Mouse (Mus musculus) heart, postnatal 10 days (tissue): ENCODE measurements around the gene Rmi2. TPM values are rescaled to one million over a fixed set of nuclear protein-coding genes. Genes with fewer than 3 reads are reported as not detected.
"Not testable (repeated sequence)": the region's sequence is repeated elsewhere in the genome, so short reads cannot be mapped to it uniquely, and the experiment has no call there.

Experiments used
- DNase-seq, 2 experiments: peaks; one replicate each; pipeline ENCODE4 v3.0.0; 2021
- intact Hi-C: fragments of 180-260 bp; cut with DNase I; formaldehyde crosslinking; loops from one replicate; pipeline ENCODE4 v1.15.1; 2025
- total RNA-seq, 2 experiments: library from RNA; stranded (reverse); gene quantifications; 2 replicates each; pipeline ENCODE4 v1.2.3; 2021

Gene Rmi2
- total RNA-seq, 2 experiments from 2014 or later: 2.0 TPM

GRCm38 (mm10) chr16:10824536-10824935 is 10.3 kb upstream of the Rmi2 start:
- DNase-seq: no peak
- intact Hi-C loops: no loop called here

GRCm38 (mm10) chr16:10825840-10826239 is 9.0 kb upstream of the Rmi2 start:
- intact Hi-C loops: no loop called here
- DNase-seq: no peak

GRCm38 (mm10) chr16:10827269-10827668 is 7.6 kb upstream of the Rmi2 start:
- intact Hi-C loops: no loop called here
- DNase-seq: no peak

- intact Hi-C loops: no loop called here
- DNase-seq: no peak
Measured at GRCm38 (mm10) chr16:10827766-10828460, 6.9 kb upstream of the Rmi2 start.

GRCm38 (mm10) chr16:10828461-10828805 is 6.4 kb upstream of the Rmi2 start:
- no peak for DNase-seq
- intact Hi-C loops: no loop called here

GRCm38 (mm10) chr16:10834542-10834910 is 333 bp upstream of the Rmi2 start:
- DNase-seq: no peak
- intact Hi-C loops: no loop called here

- intact Hi-C loops: no loop called here
- DNase-seq: no peak
Measured at GRCm38 (mm10) chr16:10836388-10836787, 1.5 kb downstream of the Rmi2 start.

- intact Hi-C loops: no loop called here
Measured at GRCm38 (mm10) chr16:10837250-10837649, 2.4 kb downstream of the Rmi2 start.

GRCm38 (mm10) chr16:10837903-10838302 is 3.0 kb downstream of the Rmi2 start:
- intact Hi-C loops: no loop called here
- no peak for DNase-seq

More at GRCm38 (mm10) chr16:10837250-10837649, 2.4 kb downstream of the Rmi2 start:
- DNase-seq: no peak

- peak in 1 of 2 experiments; percentile 49 for DNase-seq
- intact Hi-C loops: no loop called here
Measured at GRCm38 (mm10) chr16:10838487-10839245, 3.8 kb downstream of the Rmi2 start.

GRCm38 (mm10) chr16:10840018-10840417 is 5.2 kb downstream of the Rmi2 start:
- intact Hi-C loops: loop anchor here (10.0 kb wide), 2 partner anchors 175 to 565 kb away; no protein-coding TSS in a partner anchor
- no peak for DNase-seq

- intact Hi-C loops: loop anchor here (10.0 kb wide), 2 partner anchors 178 to 568 kb away; no protein-coding TSS in a partner anchor
- no peak for DNase-seq
Measured at GRCm38 (mm10) chr16:10842282-10842855, 7.5 kb downstream of the Rmi2 start.

- intact Hi-C loops: loop anchor here (10.0 kb wide), 2 partner anchors 179 to 569 kb away; no protein-coding TSS in a partner anchor
- DNase-seq: peak; percentile 69 to 72
Measured at GRCm38 (mm10) chr16:10843486-10844318, 8.8 kb downstream of the Rmi2 start.

GRCm38 (mm10) chr16:10844319-10844670 is 9.4 kb downstream of the Rmi2 start:
- intact Hi-C loops: loop anchor here (10.0 kb wide), 2 partner anchors 179 to 569 kb away; no protein-coding TSS in a partner anchor
- DNase-seq: no peak

GRCm38 (mm10) chr16:10845952-10846351 is 11.1 kb downstream of the Rmi2 start:
- no peak for DNase-seq
- intact Hi-C loops: loop anchor here (2.0 to 10.0 kb wide), 4 partner anchors 181 to 571 kb away; no protein-coding TSS in a partner anchor

GRCm38 (mm10) chr16:10846503-10846902 is 11.6 kb downstream of the Rmi2 start:
- DNase-seq: peak; percentile 77 to 83
- intact Hi-C loops: loop anchor here (2.0 to 10.0 kb wide), 4 partner anchors 182 to 572 kb away; no protein-coding TSS in a partner anchor

- intact Hi-C loops: loop anchor here (2.0 to 10.0 kb wide), 3 partner anchors 63 to 575 kb away; no protein-coding TSS in a partner anchor
Measured at GRCm38 (mm10) chr16:10849965-10850861, 15.4 kb downstream of the Rmi2 start.

GRCm38 (mm10) chr16:10850905-10851304 is 16.0 kb downstream of the Rmi2 start:
- intact Hi-C loops: no loop called here
- DNase-seq: no peak

More at GRCm38 (mm10) chr16:10849965-10850861, 15.4 kb downstream of the Rmi2 start:
- DNase-seq: peak; percentile 61 to 74

GRCm38 (mm10) chr16:10852216-10852615 is 17.4 kb downstream of the Rmi2 start:
- intact Hi-C loops, DNase-seq: not testable (repeated sequence)
